Mouse (Mus musculus) layer of hippocampus, adult 18-20 months (tissue): ENCODE data around the gene Gm3095. TPM values are rescaled to one million over a fixed set of nuclear protein-coding genes. Genes with fewer than 3 reads are reported as not detected.
"Not testable (repeated sequence)": the region's sequence is repeated elsewhere in the genome, so short reads cannot be mapped to it uniquely, and the experiment has no call there.

Experiments
- DNase-seq, 2 experiments: peaks; one replicate each; pipeline ENCODE4 v3.0.0; 2022; ENCODE audit warnings: low spot score in 2 of 2
- long read RNA-seq: library from polyadenylated mRNA; stranded (forward); transcript quantifications from one replicate; pipeline ENCODE4 v2.0.0, GENCODE M21; 2021
- total RNA-seq, 2 experiments: library from RNA; stranded (reverse); gene quantifications; 2 replicates each; pipeline ENCODE4 v1.2.3; 2021

Gene Gm3095
- under 1 TPM in 1 of 2 experiments, not detected in 1; 0.36 TPM for total RNA-seq
- long read RNA-seq: 0 reads

DNA sequence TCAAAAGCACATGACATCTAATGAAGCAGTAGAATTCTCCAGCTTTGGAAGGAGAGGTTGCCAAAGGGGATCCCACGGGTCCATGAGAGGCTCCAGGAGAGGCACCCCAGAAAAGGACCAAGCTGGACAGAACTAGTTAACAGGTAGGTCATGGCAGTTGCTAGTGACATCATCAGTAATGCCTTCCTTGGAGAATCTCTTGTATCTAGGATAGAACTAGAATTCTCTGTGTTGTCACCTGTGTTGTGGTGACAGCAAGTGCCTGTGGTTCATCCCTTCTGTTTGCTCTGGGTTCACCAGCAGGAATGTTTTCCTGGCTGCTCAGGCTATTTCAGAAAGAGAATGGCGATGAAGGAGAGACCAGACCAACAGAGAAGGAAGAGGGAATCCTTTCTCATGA is at the start of gene Gm3095:
Gm3095 (plus strand) TSS at position 301 of the 400 bp plus-strand sequence.
- DNase-seq: not testable (repeated sequence)

DNA sequence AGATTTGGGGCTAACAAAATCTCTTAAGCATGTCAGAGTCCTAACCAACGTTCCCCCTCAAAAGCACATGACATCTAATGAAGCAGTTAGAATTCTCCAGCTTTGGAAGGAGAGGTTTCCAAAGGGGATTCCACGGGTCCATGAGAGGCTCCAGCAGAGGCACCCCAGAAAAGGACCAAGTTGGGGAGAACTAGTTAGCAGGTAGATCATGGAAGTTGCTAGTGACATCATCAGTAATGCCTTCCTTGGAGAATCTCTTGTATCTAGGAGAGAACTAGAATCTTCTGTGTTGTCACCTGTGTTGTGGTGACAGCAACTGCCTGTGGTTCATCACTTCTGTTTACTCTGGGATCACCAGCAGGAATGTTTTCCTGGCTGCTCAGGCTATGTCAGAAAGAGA is 31.9 kb upstream of the Gm3095 start, which contains the start of gene Gm3029:
Gm3029 (plus strand) TSS at position 301 of the 400 bp plus-strand sequence.
- DNase-seq: not testable (repeated sequence)

DNA sequence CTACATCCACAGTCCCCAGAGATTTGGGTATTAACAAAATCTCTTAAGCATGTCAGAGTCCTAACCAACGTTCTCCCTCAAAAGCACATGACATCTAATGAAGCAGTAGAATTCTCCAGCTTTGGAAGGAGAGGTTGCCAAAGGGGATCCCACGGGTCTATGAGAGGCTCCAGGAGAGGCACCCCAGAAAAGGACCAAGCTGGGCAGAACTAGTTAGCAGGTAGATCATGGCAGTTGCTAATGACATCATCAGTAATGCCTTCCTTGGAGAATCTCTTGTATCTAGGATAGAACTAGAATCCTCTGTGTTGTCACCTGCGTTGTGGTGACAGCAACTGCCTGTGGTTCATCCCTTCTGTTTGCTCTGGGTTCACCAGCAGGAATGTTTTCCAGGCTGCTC is 34.7 kb downstream of the Gm3095 start, which contains the start of gene Gm3099:
Gm3099 (plus strand) TSS at position 301 of the 400 bp plus-strand sequence.
- not testable (repeated sequence) for DNase-seq

Other genes starting within 250 kb of the Gm3095 start
- gene Gm3002, start 153.5 kb upstream of the Gm3095 start, total RNA-seq: under 1 TPM; 0.32 to 0.86 TPM
- gene Gm3033, start 117.3 kb upstream of the Gm3095 start, total RNA-seq: not detected
- gene Gm2916, start 79.4 kb upstream of the Gm3095 start, total RNA-seq: under 1 TPM in 1 of 2 experiments, not detected in 1; 0.18 TPM
- not detected for gene Gm3029, start 31.8 kb upstream of the Gm3095 start, total RNA-seq
- gene Gm3099, start 34.8 kb downstream of the Gm3095 start, total RNA-seq: not detected
- 1 to 10 TPM; 4.7 to 5.5 TPM for gene Gm5796, start 60.4 kb downstream of the Gm3095 start, total RNA-seq
- gene Gm3115, start 120.6 kb downstream of the Gm3095 start, total RNA-seq: under 1 TPM; 0.18 to 0.22 TPM
- gene Gm8108, start 147.0 kb downstream of the Gm3095 start, total RNA-seq: 1 to 10 TPM; 6.6 to 8.6 TPM
- not detected for gene Gm3127, start 201.5 kb downstream of the Gm3095 start, total RNA-seq
- gene Gm2974, start 219.0 kb downstream of the Gm3095 start, total RNA-seq: 1 to 10 TPM in 1 of 2 experiments, under 1 TPM in 1; 0.25 to 1.8 TPM